Mouse (Mus musculus) MEL (cell line): ENCODE data around the gene Nrg4.

Experiments
- BHLHE40 ChIP-seq: IDR thresholded peaks from 2 replicates; pipeline ENCODE4 v1.6.1; 2012; ENCODE audit warnings: low read depth, mild to moderate bottlenecking, inconsistent platforms, low read length, improper control_type of control experiment, borderline replicate concordance
- CTCF ChIP-seq, 3 experiments: IDR thresholded peaks in 2 of 3; conservative IDR thresholded peaks in 1 of 3; 2 replicates each; pipeline ENCODE4 v1.5.1; 2011 to 2012; ENCODE audit warnings: low read length in 3 of 3, low read depth in 2 of 3, mild to moderate bottlenecking in 2 of 3, improper control_type of control experiment in 1 of 3, inconsistent platforms in 1 of 3, mixed read lengths in 1 of 3, moderate library complexity in 1 of 3; ENCODE audit not compliant: control insufficient read depth in 1 of 3, insufficient read depth in 1 of 3, poor library complexity in 1 of 3, severe bottlenecking in 1 of 3
- POLR2A ChIP-seq, 2 experiments: IDR thresholded peaks; 2 replicates each; pipeline ENCODE4 v1.6.1; 2011 to 2012; ENCODE audit warnings: low read length in 2 of 2, mild to moderate bottlenecking in 2 of 2, control low read depth in 1 of 2, improper control_type of control experiment in 1 of 2, low read depth in 1 of 2, moderate library complexity in 1 of 2; ENCODE audit not compliant: control insufficient read depth in 1 of 2, insufficient read depth in 1 of 2, poor library complexity in 1 of 2
- SMC3 ChIP-seq: IDR thresholded peaks from 2 replicates; pipeline ENCODE4 v1.6.1; 2011; ENCODE audit warnings: low read depth, low read length, improper control_type of control experiment

GRCm38 (mm10) chr9:55291966-55292365 lies 34.7 kb downstream of the Nrg4 start:
- no peak for TF ChIP-seq POLR2A (IDR thresholded peaks at IDR 0.05; ENCODE audit: control insufficient read depth in 1 of 2, insufficient read depth in 1 of 2, low read depth in 1 of 2, low read length in 2 of 2, poor library complexity in 1 of 2)
- no peak for TF ChIP-seq CTCF (IDR thresholded peaks at IDR 0.05 in 2 of 3, conservative IDR thresholded peaks at IDR 0.05 in 1 of 3; ENCODE audit: control insufficient read depth in 1 of 3, insufficient read depth in 1 of 3, low read depth in 2 of 3, low read length in 3 of 3, poor library complexity in 1 of 3, severe bottlenecking in 1 of 3)
- TF ChIP-seq BHLHE40, result no peak
- TF ChIP-seq SMC3, result no peak
